Mouse (Mus musculus) gastrocnemius, postnatal 10 days (tissue): ENCODE data around the gene Cish. TPM values are rescaled to one million over a fixed set of nuclear protein-coding genes. Genes with fewer than 3 reads are reported as not detected.
"Not testable (repeated sequence)": the region's sequence is repeated elsewhere in the genome, so short reads cannot be mapped to it uniquely, and the experiment has no call there.

Source experiments
- DNase-seq: peaks from one replicate; pipeline ENCODE4 v3.0.0; 2021; ENCODE audit warnings: mixed read lengths
- total RNA-seq, 2 experiments: library from RNA; stranded (reverse); gene quantifications; 2 replicates each; pipeline ENCODE4 v1.2.3; 2021

Cish gene
- total RNA-seq, 2 experiments from 2014 or later = 6.7 to 16.8 TPM

- no peak for DNase-seq
Measured at GRCm38 (mm10) chr9:107298059-107298780, 2.4 kb downstream of the Cish start.

GRCm38 (mm10) chr9:107298876-107299275 is 3.0 kb downstream of the Cish start:
- no peak for DNase-seq

- no peak for DNase-seq
Measured at GRCm38 (mm10) chr9:107299783-107300182, 4.0 kb downstream of the Cish start.

GRCm38 (mm10) chr9:107300224-107300973 is 4.6 kb downstream of the Cish start:
- no peak for DNase-seq

- no peak for DNase-seq
Measured at GRCm38 (mm10) chr9:107301554-107302331, 5.9 kb downstream of the Cish start.

- no peak for DNase-seq
Measured at GRCm38 (mm10) chr9:107302592-107302991, 6.8 kb downstream of the Cish start.

- no peak for DNase-seq
Measured at GRCm38 (mm10) chr9:107303121-107303820, 7.4 kb downstream of the Cish start.

GRCm38 (mm10) chr9:107303900-107304299 is 8.1 kb downstream of the Cish start:
- DNase-seq = no peak

GRCm38 (mm10) chr9:107304383-107304782 is 8.6 kb downstream of the Cish start:
- no peak for DNase-seq

GRCm38 (mm10) chr9:107305012-107305411 is 9.2 kb downstream of the Cish start:
- no peak for DNase-seq

GRCm38 (mm10) chr9:107305601-107306542 is 10.0 kb downstream of the Cish start:
- peak; percentile 36 for DNase-seq

- not testable (repeated sequence) for DNase-seq
Measured at GRCm38 (mm10) chr9:107306673-107307072, 10.8 kb downstream of the Cish start.

GRCm38 (mm10) chr9:107307099-107307872 is 11.5 kb downstream of the Cish start:
- DNase-seq = no peak

GRCm38 (mm10) chr9:107307886-107308285 is 12.1 kb downstream of the Cish start:
- peak; percentile 82 for DNase-seq

- DNase-seq = no peak
Measured at GRCm38 (mm10) chr9:107308346-107309000, 12.6 kb downstream of the Cish start.

GRCm38 (mm10) chr9:107309171-107309570 is 13.3 kb downstream of the Cish start:
- DNase-seq = no peak

GRCm38 (mm10) chr9:107309600-107309999 is 13.8 kb downstream of the Cish start:
- DNase-seq = no peak

GRCm38 (mm10) chr9:107312811-107313584 is 17.2 kb downstream of the Cish start:
- DNase-seq = no peak

GRCm38 (mm10) chr9:107313926-107314325 is 18.1 kb downstream of the Cish start:
- no peak for DNase-seq
